Mouse (Mus musculus) MN1 (cell line): ENCODE data around the gene Pcif1.
"Not testable (repeated sequence)": the region's sequence is repeated elsewhere in the genome, so short reads cannot be mapped to it uniquely, and the experiment has no call there.

Experiments
- DNase-seq: peaks from one replicate; pipeline ENCODE4 v3.0.0-alpha.2; 2016; ENCODE audit warnings: low spot score

The Pcif1 gene

GRCm38 (mm10) chr2:164866741-164867551 is 12.2 kb upstream of the Pcif1 start:
- peak; percentile 94 for DNase-seq

- no peak for DNase-seq
These were observed 11.5 kb upstream of the Pcif1 start for GRCm38 (mm10) chr2:164867566-164867965.

- no peak for DNase-seq
These were observed 10.6 kb upstream of the Pcif1 start for GRCm38 (mm10) chr2:164868491-164868890.

- DNase-seq: no peak
These were observed 7.4 kb upstream of the Pcif1 start for GRCm38 (mm10) chr2:164871602-164872303.

GRCm38 (mm10) chr2:164873621-164874020 is 5.5 kb upstream of the Pcif1 start:
- no peak for DNase-seq

GRCm38 (mm10) chr2:164874239-164874769 is 4.8 kb upstream of the Pcif1 start:
- no peak for DNase-seq

- not testable (repeated sequence) for DNase-seq
These were observed 3.5 kb upstream of the Pcif1 start for GRCm38 (mm10) chr2:164875648-164876047.

- DNase-seq: not testable (repeated sequence)
These were observed 1.5 kb upstream of the Pcif1 start for GRCm38 (mm10) chr2:164877376-164878215.

GRCm38 (mm10) chr2:164878509-164879227 is 436 bp upstream of the Pcif1 start:
- peak; percentile 82 for DNase-seq

GRCm38 (mm10) chr2:164879568-164880277 is 619 bp downstream of the Pcif1 start:
- DNase-seq: peak; percentile 97

- no peak for DNase-seq
These were observed 3.5 kb downstream of the Pcif1 start for GRCm38 (mm10) chr2:164882619-164883018.

GRCm38 (mm10) chr2:164885788-164886187 is 6.7 kb downstream of the Pcif1 start:
- peak; percentile 79 for DNase-seq

- DNase-seq: no peak
These were observed 7.5 kb downstream of the Pcif1 start for GRCm38 (mm10) chr2:164886617-164887016.

GRCm38 (mm10) chr2:164888996-164889395 is 9.9 kb downstream of the Pcif1 start:
- DNase-seq: no peak

GRCm38 (mm10) chr2:164889960-164890359 is 10.9 kb downstream of the Pcif1 start:
- DNase-seq: no peak

- no peak for DNase-seq
These were observed 11.4 kb downstream of the Pcif1 start for GRCm38 (mm10) chr2:164890411-164891049.

GRCm38 (mm10) chr2:164891056-164891834 is 12.1 kb downstream of the Pcif1 start:
- no peak for DNase-seq

GRCm38 (mm10) chr2:164891908-164892695 is 13.0 kb downstream of the Pcif1 start:
- DNase-seq: peak; percentile 51
